Mouse (Mus musculus) left cerebral cortex, adult 11 months (tissue): ENCODE results near the gene Aven.

Experiments
- DNase-seq: peaks from one replicate; pipeline ENCODE4 v3.0.0; 2022; ENCODE audit warnings: low spot score

Gene Aven

GRCm38 (mm10) chr2:112669461-112669860 lies 176.7 kb downstream of the Aven start:
- no peak for DNase-seq

- DNase-seq: no peak
Measured at GRCm38 (mm10) chr2:112676175-112676574, 183.4 kb downstream of the Aven start.

GRCm38 (mm10) chr2:112676721-112677120 lies 184.0 kb downstream of the Aven start:
- no peak for DNase-seq

GRCm38 (mm10) chr2:112677246-112677645 lies 184.5 kb downstream of the Aven start:
- DNase-seq: no peak

- DNase-seq: no peak
Measured at GRCm38 (mm10) chr2:112681817-112682216, 189.1 kb downstream of the Aven start.
